Mouse (Mus musculus) spleen, adult 18-20 months (tissue): ENCODE data around the gene Uap1l1.

Source experiments
- DNase-seq, 2 experiments: peaks; one replicate each; pipeline ENCODE4 v3.0.0; 2022; ENCODE audit warnings: mixed read lengths in 2 of 2

The Uap1l1 gene

GRCm38 (mm10) chr2:25311491-25311891, 54.0 kb downstream of the Uap1l1 start:
- no peak for DNase-seq

- no peak for DNase-seq
These were observed 54.5 kb downstream of the Uap1l1 start for GRCm38 (mm10) chr2:25310969-25311368.

- no peak for DNase-seq
These were observed 55.3 kb downstream of the Uap1l1 start for GRCm38 (mm10) chr2:25310180-25310579.
